Mouse (Mus musculus) liver, postnatal 0 days (tissue): ENCODE measurements around the gene Pard3b. TPM values are rescaled to one million over a fixed set of nuclear protein-coding genes. Genes with fewer than 3 reads are reported as not detected.

Source experiments
- ATAC-seq: fragments of 200-750 bp; cut with Nextera tagmentation; 2 replicates; pipeline ENCODE4 v1.8.0; 2017; ENCODE audit warnings: mild to moderate bottlenecking, moderate library complexity
- DNase-seq: peaks from one replicate; pipeline ENCODE4 v3.0.0-alpha.2; 2016
- H3K27ac ChIP-seq: fragments of 300-500 bp; sonication (generic); 2 replicates; pipeline ENCODE4 v1.5.1; 2014; ENCODE audit warnings: antibody characterized with exemption, moderate library complexity, mild to moderate bottlenecking, low read depth
- H3K27me3 ChIP-seq: fragments of 300-500 bp; sonication (generic); 2 replicates; pipeline ENCODE4 v1.6.1; 2014; ENCODE audit warnings: low read length, control low read depth, mixed read lengths; ENCODE audit not compliant: insufficient read depth
- H3K36me3 ChIP-seq: fragments of 300-500 bp; sonication (generic); replicated peaks from 2 replicates; pipeline ENCODE4 v1.6.1; 2014; ENCODE audit warnings: mild to moderate bottlenecking, control low read depth, low read length, moderate library complexity, mixed read lengths; ENCODE audit not compliant: insufficient read depth
- H3K4me1 ChIP-seq: fragments of 300-500 bp; sonication (generic); 2 replicates; pipeline ENCODE4 v1.6.1; 2014; ENCODE audit warnings: antibody characterized with exemption, mild to moderate bottlenecking, control low read depth; ENCODE audit not compliant: insufficient read depth
- H3K4me2 ChIP-seq: fragments of 300-500 bp; sonication (generic); 2 replicates; pipeline ENCODE4 v1.6.1; 2014; ENCODE audit warnings: low read depth, mild to moderate bottlenecking, low read length, moderate library complexity, mixed read lengths
- H3K4me3 ChIP-seq: fragments of 300-500 bp; sonication (generic); 2 replicates; pipeline ENCODE4 v1.5.1; 2014; ENCODE audit warnings: low read depth, low read length
- H3K9ac ChIP-seq: fragments of 300-500 bp; sonication (generic); replicated peaks from 2 replicates; pipeline ENCODE4 v1.6.1; 2014; ENCODE audit warnings: mild to moderate bottlenecking, moderate library complexity
- H3K9me3 ChIP-seq: fragments of 300-500 bp; sonication (generic); 2 replicates; pipeline ENCODE4 v1.6.1; 2016; ENCODE audit warnings: mild to moderate bottlenecking, control low read depth, low read length, mixed read lengths
- CTCF ChIP-seq: sonication (generic); IDR thresholded peaks from 2 replicates; pipeline ENCODE4 v1.5.1; 2016; ENCODE audit warnings: antibody characterized with exemption, low read depth
- EP300 ChIP-seq: IDR thresholded peaks from 2 replicates; pipeline ENCODE4 v1.6.1; 2016; ENCODE audit warnings: antibody characterized with exemption, low read depth, mild to moderate bottlenecking
- WGBS: fragments of 180-500 bp; shearing (Covaris S2); extraction: QIAGEN DNeasy Blood & Tissue Kit; methylation state at CpG from one replicate; pipeline ENCODE4 v1.1.7; 2014; ENCODE audit not compliant: insufficient replicate concordance; 5-methylcytosine and 5-hydroxymethylcytosine counted together
- polyA plus RNA-seq: library from polyadenylated mRNA; unstranded; fragments of >200 nt; fragmentation: Nextera tagmentation; extraction: Ambion mirVana; gene quantifications from 2 replicates; pipeline ENCODE4 v1.2.1, GENCODE M21; 2015

Gene Pard3b
- polyA plus RNA-seq, 1 experiment from 2014 or later: 2.8 TPM

GRCm38 (mm10) chr1:61645062-61645461 lies 6.4 kb downstream of the Pard3b start:
- Histone ChIP-seq H3K9me3 (no peaks in the 10 kb centered on the region), H3K9ac (no peak overlapping the region), H3K27ac (no peak overlapping the region), H3K27me3 (no peaks in the 10 kb centered on the region), H3K4me2 (no peak overlapping the region), H3K4me3 (no peak overlapping the region), H3K4me1 (no peaks in the 10 kb centered on the region), H3K36me3 (no peaks in the 10 kb centered on the region)
- ATAC-seq: no peak
- WGBS: 57% methylated on average over 3 of the region's 3 CpGs
- TF ChIP-seq CTCF (no peak), EP300 (no peak)
- no peak for DNase-seq

- Histone ChIP-seq H3K9me3 (no peaks in the 10 kb centered on the region), H3K4me2 (no peak overlapping the region), H3K9ac (no peak overlapping the region), H3K4me3 (no peak overlapping the region), H3K4me1 (no peaks in the 10 kb centered on the region), H3K27ac (no peak overlapping the region), H3K36me3 (no peaks in the 10 kb centered on the region), H3K27me3 (no peaks in the 10 kb centered on the region)
- DNase-seq: no peak
- TF ChIP-seq CTCF (no peak), EP300 (no peak)
- ATAC-seq: no peak
Observed at GRCm38 (mm10) chr1:61649964-61650363, 11.3 kb downstream of the Pard3b start.

- no peak overlapping the region for H3K27ac ChIP-seq
Observed at GRCm38 (mm10) chr1:61651454-61652271, 13.0 kb downstream of the Pard3b start.

GRCm38 (mm10) chr1:61657760-61658159 lies 19.1 kb downstream of the Pard3b start:
- no peak for DNase-seq
- no peak for ATAC-seq
- no peaks in the 10 kb centered on the region for H3K4me1 ChIP-seq
- no peak overlapping the region for H3K4me3 ChIP-seq
- H3K36me3 ChIP-seq: no peaks in the 10 kb centered on the region
- no peaks in the 10 kb centered on the region for H3K27me3 ChIP-seq
- H3K9ac ChIP-seq: no peak overlapping the region
- no peak overlapping the region for H3K27ac ChIP-seq
- WGBS: 82% methylated on average over 3 of the region's 3 CpGs
- no peaks in the 10 kb centered on the region for H3K9me3 ChIP-seq
- TF ChIP-seq CTCF (no peak), EP300 (no peak)
- no peak overlapping the region for H3K4me2 ChIP-seq

More at GRCm38 (mm10) chr1:61651454-61652271, 13.0 kb downstream of the Pard3b start:
- Histone ChIP-seq H3K9ac (no peak overlapping the region), H3K27me3 (no peaks in the 10 kb centered on the region), H3K4me3 (no peak overlapping the region), H3K4me2 (no peak overlapping the region), H3K4me1 (no peaks in the 10 kb centered on the region), H3K36me3 (no peaks in the 10 kb centered on the region), H3K9me3 (no peaks in the 10 kb centered on the region)
- TF ChIP-seq EP300: no peak
- TF ChIP-seq CTCF: no peak
- WGBS: 42% methylated on average over 1 of the region's 1 CpGs
- DNase-seq: no peak
- no peak for ATAC-seq

GRCm38 (mm10) chr1:61659931-61660330 lies 21.3 kb downstream of the Pard3b start:
- Histone ChIP-seq H3K9ac (no peak overlapping the region), H3K36me3 (no peaks in the 10 kb centered on the region), H3K27ac (no peak overlapping the region), H3K4me2 (no peak overlapping the region), H3K27me3 (no peaks in the 10 kb centered on the region), H3K9me3 (no peaks in the 10 kb centered on the region), H3K4me3 (no peak overlapping the region), H3K4me1 (no peaks in the 10 kb centered on the region)
- DNase-seq (no peak), ATAC-seq (no peak)
- WGBS: 67% methylated on average over 3 of the region's 3 CpGs
- no peak for TF ChIP-seq CTCF
- TF ChIP-seq EP300: no peak

- Histone ChIP-seq H3K9ac (no peak overlapping the region), H3K27me3 (no peaks in the 10 kb centered on the region), H3K9me3 (no peaks in the 10 kb centered on the region), H3K27ac (no peak overlapping the region), H3K4me1 (no peaks in the 10 kb centered on the region), H3K4me2 (no peak overlapping the region), H3K36me3 (no peaks in the 10 kb centered on the region), H3K4me3 (no peak overlapping the region)
- TF ChIP-seq EP300 (no peak), CTCF (no peak)
- ATAC-seq (no peak), DNase-seq (no peak)
- 72% methylated on average over 8 of the region's 8 CpGs for WGBS
Observed at GRCm38 (mm10) chr1:61685221-61685814, 46.7 kb downstream of the Pard3b start.
